Mouse (Mus musculus): ENCODE data around the gene Nmnat3.

- TF ChIP-seq EP300 (IDR thresholded peaks at IDR 0.05; ENCODE audit: low read depth) (peak; percentile 98), CTCF (IDR thresholded peaks at IDR 0.05; ENCODE audit: low read depth) (no peak)
Measured at GRCm38 (mm10) chr9:98313587-98313986, 26.4 kb downstream of the Nmnat3 start.

All from liver, postnatal 0 days (tissue).